Mouse (Mus musculus): ENCODE measurements around the gene Megf11. TPM values are rescaled to one million over a fixed set of nuclear protein-coding genes. Genes with fewer than 3 reads are reported as not detected.
A peak's percentile ranks its signal among the peaks of the same experiment; 100 is the strongest.

Megf11 gene
- total RNA-seq, 2 experiments from 2014 or later: 10.2 to 11.3 TPM

GRCm38 (mm10) chr9:64389576-64390292 lies 4.3 kb downstream of the Megf11 start:
- DNase-seq (ENCODE audit: low spot score in 2 of 2): no peak

GRCm38 (mm10) chr9:64393914-64394596 lies 8.6 kb downstream of the Megf11 start:
- peak; percentile 57 to 78 for DNase-seq (ENCODE audit: low spot score in 2 of 2)

GRCm38 (mm10) chr9:64395238-64395920 lies 10.0 kb downstream of the Megf11 start:
- DNase-seq (ENCODE audit: low spot score in 2 of 2): peak; percentile 26 to 46

GRCm38 (mm10) chr9:64397108-64397507 lies 11.7 kb downstream of the Megf11 start:
- peak in 1 of 2 experiments; percentile 19 for DNase-seq (ENCODE audit: low spot score in 2 of 2)

- no peak for DNase-seq (ENCODE audit: low spot score in 2 of 2)
Measured at GRCm38 (mm10) chr9:64399121-64399520, 13.7 kb downstream of the Megf11 start.

- DNase-seq (ENCODE audit: low spot score in 2 of 2): no peak
Measured at GRCm38 (mm10) chr9:64402141-64402540, 16.7 kb downstream of the Megf11 start.

GRCm38 (mm10) chr9:64406841-64407240 lies 21.4 kb downstream of the Megf11 start:
- DNase-seq (ENCODE audit: low spot score in 2 of 2): no peak

- DNase-seq (ENCODE audit: low spot score in 2 of 2): no peak
Measured at GRCm38 (mm10) chr9:64407390-64407970, 22.1 kb downstream of the Megf11 start.

- no peak for DNase-seq (ENCODE audit: low spot score in 2 of 2)
Measured at GRCm38 (mm10) chr9:64408821-64409220, 23.4 kb downstream of the Megf11 start.

- no peak for DNase-seq (ENCODE audit: low spot score in 2 of 2)
Measured at GRCm38 (mm10) chr9:64420471-64420870, 35.0 kb downstream of the Megf11 start.

- DNase-seq (ENCODE audit: low spot score in 2 of 2): no peak
Measured at GRCm38 (mm10) chr9:64421986-64422616, 36.7 kb downstream of the Megf11 start.

- no peak for DNase-seq (ENCODE audit: low spot score in 2 of 2)
Measured at GRCm38 (mm10) chr9:64423912-64424311, 38.5 kb downstream of the Megf11 start.

- no peak for DNase-seq (ENCODE audit: low spot score in 2 of 2)
Measured at GRCm38 (mm10) chr9:64436121-64436520, 50.7 kb downstream of the Megf11 start.

GRCm38 (mm10) chr9:64440101-64440500 lies 54.7 kb downstream of the Megf11 start:
- DNase-seq (ENCODE audit: low spot score in 2 of 2): no peak

- DNase-seq (ENCODE audit: low spot score in 2 of 2): no peak
Measured at GRCm38 (mm10) chr9:64445981-64446380, 60.6 kb downstream of the Megf11 start.

GRCm38 (mm10) chr9:64447070-64447469 lies 61.6 kb downstream of the Megf11 start:
- no peak for DNase-seq (ENCODE audit: low spot score in 2 of 2)

GRCm38 (mm10) chr9:64447522-64447921 lies 62.1 kb downstream of the Megf11 start:
- peak; percentile 31 to 46 for DNase-seq (ENCODE audit: low spot score in 2 of 2)

GRCm38 (mm10) chr9:64452769-64453168 lies 67.3 kb downstream of the Megf11 start:
- DNase-seq (ENCODE audit: low spot score in 2 of 2): no peak

- no peak for DNase-seq (ENCODE audit: low spot score in 2 of 2)
Measured at GRCm38 (mm10) chr9:64454196-64454595, 68.8 kb downstream of the Megf11 start.

GRCm38 (mm10) chr9:64455910-64456309 lies 70.5 kb downstream of the Megf11 start:
- DNase-seq (ENCODE audit: low spot score in 2 of 2): no peak

- DNase-seq (ENCODE audit: low spot score in 2 of 2): no peak
Measured at GRCm38 (mm10) chr9:64457596-64457995, 72.2 kb downstream of the Megf11 start.
